Mouse (Mus musculus) layer of hippocampus, postnatal 10 days (tissue): ENCODE measurements around the gene Tssc4. TPM values are rescaled to one million over a fixed set of nuclear protein-coding genes. Genes with fewer than 3 reads are reported as not detected.

Source experiments
- DNase-seq, 2 experiments: peaks; one replicate each; pipeline ENCODE4 v3.0.0; 2021; ENCODE audit warnings: low spot score in 2 of 2
- total RNA-seq, 2 experiments: library from RNA; stranded (reverse); gene quantifications; 2 replicates each; pipeline ENCODE4 v1.2.3; 2021

The Tssc4 gene
- total RNA-seq, 2 experiments from 2014 or later = 41.9 to 46.0 TPM

- DNase-seq = no peak
These were observed 39.2 kb downstream of the Tssc4 start for GRCm38 (mm10) chr7:143108200-143108599.

GRCm38 (mm10) chr7:143108996-143109660, 40.1 kb downstream of the Tssc4 start:
- DNase-seq = no peak

GRCm38 (mm10) chr7:143109696-143110095, 40.6 kb downstream of the Tssc4 start:
- DNase-seq = no peak

DNA sequence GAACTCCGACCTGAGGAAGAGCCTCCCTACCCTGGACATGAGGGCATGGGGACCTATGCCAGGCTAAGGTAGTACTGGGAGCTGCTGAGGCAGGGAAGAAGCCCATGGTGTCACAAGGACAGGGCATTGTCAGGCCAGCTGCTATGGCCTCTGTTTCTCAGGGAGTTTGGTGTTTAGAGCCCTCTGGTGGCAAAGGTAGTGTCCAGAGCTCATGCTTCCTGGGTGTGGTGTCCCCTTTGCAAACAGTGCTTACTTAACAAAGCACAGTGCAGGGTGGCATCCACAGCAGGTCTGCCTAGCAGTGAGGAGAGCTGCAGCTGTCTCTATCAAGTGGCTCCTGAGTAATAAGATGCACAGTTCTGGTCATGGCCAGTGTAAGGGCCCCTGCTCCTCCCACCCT, 41.8 kb downstream of the Tssc4 start:
- no peak for DNase-seq

DNA sequence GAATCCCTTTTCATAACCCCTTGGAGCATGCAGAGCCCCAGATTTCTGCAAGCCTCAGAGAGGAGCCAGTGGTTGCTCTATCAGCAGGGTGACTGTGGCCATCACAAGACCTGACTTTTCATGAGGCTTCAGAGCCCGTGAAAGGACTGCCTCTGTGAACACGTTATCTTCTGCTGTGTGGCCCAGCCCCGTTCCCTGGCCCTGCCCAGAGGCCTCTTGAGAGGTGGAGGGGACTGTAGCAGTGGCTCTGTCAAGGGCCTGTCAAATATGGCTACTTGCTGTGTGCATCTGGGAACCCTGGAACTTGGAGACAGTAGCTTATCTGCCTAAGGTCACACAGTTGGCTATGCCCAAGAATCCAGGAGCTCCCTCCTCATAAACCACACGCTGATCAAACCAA, 42.7 kb downstream of the Tssc4 start:
- no peak for DNase-seq

DNA sequence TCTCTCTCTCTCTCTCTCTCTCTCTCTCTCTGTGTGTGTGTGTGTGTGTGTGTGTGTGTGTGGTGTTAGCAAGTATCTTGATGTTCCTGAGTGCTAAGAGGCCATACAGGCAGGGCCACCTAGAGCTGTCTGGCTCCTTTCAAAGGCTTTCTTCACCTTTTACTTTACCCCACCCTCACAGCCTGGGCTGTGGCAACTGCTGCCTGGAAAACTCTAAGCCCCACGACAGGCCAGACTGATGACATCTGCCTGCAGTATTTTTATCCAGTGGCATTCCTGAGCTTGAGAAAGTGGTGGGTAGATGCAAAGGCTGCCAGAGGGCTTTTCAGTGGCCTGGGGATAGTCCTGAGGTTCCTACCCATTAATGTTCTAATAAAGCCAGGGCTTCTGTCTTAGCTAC, 43.3 kb downstream of the Tssc4 start:
- DNase-seq = no peak

GRCm38 (mm10) chr7:143114773-143115172, 45.7 kb downstream of the Tssc4 start:
- DNase-seq = no peak

DNA sequence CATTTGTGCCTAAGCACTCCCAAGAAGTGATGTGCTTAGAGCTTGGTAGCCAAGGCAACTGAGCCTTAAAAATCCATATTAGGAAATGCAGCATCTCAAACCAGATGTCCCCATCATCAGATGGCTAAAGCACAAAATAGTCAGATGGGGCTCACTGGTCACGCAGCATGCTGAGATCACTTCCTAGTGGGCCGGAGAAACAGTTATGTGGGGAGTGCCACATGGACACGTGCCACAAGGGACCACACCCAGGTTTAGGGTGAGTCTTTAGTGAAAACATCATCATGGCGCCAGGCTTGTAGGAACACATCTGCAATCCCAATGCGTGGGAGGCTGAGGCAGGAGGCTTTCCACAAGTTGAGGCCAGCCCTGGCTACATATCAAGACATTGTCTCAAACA, 47.5 kb downstream of the Tssc4 start:
- no peak for DNase-seq

DNA sequence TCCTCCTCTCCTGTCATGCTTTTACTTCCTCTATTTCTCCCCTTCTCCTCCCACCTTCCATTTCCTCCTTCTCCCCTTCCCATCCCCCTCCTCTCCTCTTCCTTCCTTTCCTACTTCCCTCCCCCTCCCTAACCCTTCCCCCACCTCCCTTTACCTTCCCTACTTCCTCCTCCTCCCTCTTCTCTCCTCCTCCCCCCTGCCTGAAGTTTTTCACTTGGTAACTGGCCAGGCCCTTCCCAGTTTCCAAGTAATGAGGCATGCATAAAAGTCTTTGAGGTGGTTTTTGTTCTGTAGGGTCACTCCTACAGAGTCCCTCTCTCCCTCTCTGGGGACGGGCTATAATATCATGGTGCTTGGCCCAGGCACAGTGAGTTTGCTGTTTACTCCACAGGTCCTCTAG, 50.4 kb downstream of the Tssc4 start:
- no peak for DNase-seq

DNA sequence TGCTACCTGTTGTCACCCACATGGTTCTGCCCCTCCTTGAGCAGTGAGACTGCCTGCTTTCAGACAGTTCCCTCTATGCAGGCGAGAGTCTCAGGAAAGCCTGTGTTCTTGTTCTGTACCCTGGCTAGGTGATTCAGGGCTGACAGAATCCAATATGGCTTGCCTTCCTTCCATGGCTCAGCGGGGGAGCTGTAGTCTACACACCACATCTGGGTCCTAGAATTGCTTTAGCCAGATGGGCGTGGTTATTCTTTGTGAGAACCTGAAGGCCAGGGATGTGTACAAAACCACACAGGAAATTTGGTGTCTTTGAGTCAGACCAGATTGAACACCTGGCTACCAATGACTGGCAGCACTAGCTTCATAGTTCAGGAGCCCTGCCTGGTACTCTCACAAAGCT, 50.8 kb downstream of the Tssc4 start:
- DNase-seq = no peak

Other genes with a start within 250 kb of the Tssc4 start
- under 1 TPM; 0.64 to 0.89 TPM for gene Th, start 138.1 kb upstream of the Tssc4 start, total RNA-seq
- gene Ascl2, start 100.0 kb upstream of the Tssc4 start, total RNA-seq = under 1 TPM; 0.27 to 0.32 TPM
- gene Tspan32, start 64.2 kb upstream of the Tssc4 start, total RNA-seq = not detected
- 100 to 1,000 TPM; 395 to 401 TPM for gene Cd81, start 16.5 kb upstream of the Tssc4 start, total RNA-seq
- gene Trpm5, start 25.4 kb downstream of the Tssc4 start, total RNA-seq = under 1 TPM; 0.31 to 0.59 TPM
- 1 to 10 TPM; 1.0 to 2.3 TPM for gene Kcnq1, start 37.1 kb downstream of the Tssc4 start, total RNA-seq